Mouse (Mus musculus): Measurements from ENCODE around the gene Fgf22.

DNA sequence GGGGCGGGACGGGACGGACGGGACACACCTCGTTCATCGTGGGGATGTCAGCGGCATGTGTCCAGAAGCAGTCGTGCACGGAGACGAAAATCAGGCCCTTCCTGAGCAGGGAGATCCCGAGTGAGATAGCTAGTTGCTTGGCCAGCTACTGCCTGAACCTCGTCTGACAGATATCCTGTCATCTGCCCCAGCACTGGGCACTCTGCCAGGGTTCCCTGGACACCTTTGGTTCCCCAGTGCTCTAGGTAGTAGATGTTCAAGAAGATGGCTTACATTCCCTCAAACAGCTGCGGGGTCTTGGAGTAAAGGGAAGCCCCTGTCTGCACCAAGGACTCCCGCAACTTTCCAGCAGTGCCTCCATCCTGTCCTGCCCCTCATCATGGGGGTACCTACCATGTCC, 18.2 kb upstream of the Fgf22 start:
- TF ChIP-seq CTCF (IDR thresholded peaks at IDR 0.05; ENCODE audit: control insufficient read depth, insufficient read depth, insufficient read length) (no peak), MAX (IDR thresholded peaks at IDR 0.05) (no peak), CEBPB (IDR thresholded peaks at IDR 0.05; ENCODE audit: low read depth) (no peak), FOSL1 (IDR thresholded peaks at IDR 0.05; ENCODE audit: insufficient read depth, low read length, poor library complexity, severe bottlenecking) (no peak), USF1 (IDR thresholded peaks at IDR 0.05; ENCODE audit: low read depth) (no peak)
